Mouse (Mus musculus) urinary bladder, postnatal 25 days (tissue): ENCODE results near the gene Cdh23.

Source experiments
- DNase-seq: peaks from one replicate; pipeline ENCODE4 v3.0.0; 2022; ENCODE audit warnings: low spot score

Gene Cdh23

GRCm38 (mm10) chr10:60344111-60344510 is 352.2 kb downstream of the Cdh23 start:
- DNase-seq: no peak

- no peak for DNase-seq
Observed at GRCm38 (mm10) chr10:60341528-60341927, 354.8 kb downstream of the Cdh23 start.

- no peak for DNase-seq
Observed at GRCm38 (mm10) chr10:60335021-60335420, 361.3 kb downstream of the Cdh23 start.

GRCm38 (mm10) chr10:60334583-60334982 is 361.7 kb downstream of the Cdh23 start:
- no peak for DNase-seq

DNA sequence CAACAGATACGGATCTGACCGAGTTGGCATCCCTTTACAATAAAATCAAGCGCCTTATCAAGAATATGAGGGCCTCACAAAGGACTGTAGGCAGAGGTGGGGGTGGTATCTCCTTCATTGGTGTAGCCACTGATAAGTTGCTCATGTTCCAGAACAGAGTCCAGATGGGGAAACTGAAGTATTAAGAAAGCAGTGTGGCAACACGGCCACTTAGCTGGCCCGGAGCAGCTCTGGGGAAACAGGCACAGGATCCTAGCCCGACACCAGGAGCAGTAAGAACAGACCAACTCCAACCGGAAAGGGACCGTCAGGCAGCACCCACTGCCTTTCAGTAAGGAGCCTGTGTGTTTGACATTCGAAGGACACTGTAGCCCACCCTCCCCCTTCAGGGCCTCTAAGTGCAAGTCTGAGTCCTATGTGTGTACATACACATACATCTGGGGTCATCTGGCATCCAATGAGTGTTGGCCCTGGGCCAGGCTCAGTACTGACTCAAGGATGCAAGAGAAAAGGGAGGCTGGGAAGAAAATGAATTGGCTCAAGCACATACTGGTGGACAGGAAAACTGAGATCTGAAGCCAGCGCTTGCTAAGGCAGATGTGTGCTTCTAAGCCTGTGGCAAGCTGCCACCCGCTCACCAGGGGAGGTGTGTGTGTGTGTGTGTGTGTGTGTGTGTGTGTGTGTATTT is 367.2 kb downstream of the Cdh23 start:
- DNase-seq: no peak

- no peak for DNase-seq
Observed at GRCm38 (mm10) chr10:60316166-60316565, 380.1 kb downstream of the Cdh23 start.

GRCm38 (mm10) chr10:60313606-60314005 is 382.7 kb downstream of the Cdh23 start:
- DNase-seq: no peak

- DNase-seq: no peak
Observed at GRCm38 (mm10) chr10:60310629-60311028, 385.7 kb downstream of the Cdh23 start.

DNA sequence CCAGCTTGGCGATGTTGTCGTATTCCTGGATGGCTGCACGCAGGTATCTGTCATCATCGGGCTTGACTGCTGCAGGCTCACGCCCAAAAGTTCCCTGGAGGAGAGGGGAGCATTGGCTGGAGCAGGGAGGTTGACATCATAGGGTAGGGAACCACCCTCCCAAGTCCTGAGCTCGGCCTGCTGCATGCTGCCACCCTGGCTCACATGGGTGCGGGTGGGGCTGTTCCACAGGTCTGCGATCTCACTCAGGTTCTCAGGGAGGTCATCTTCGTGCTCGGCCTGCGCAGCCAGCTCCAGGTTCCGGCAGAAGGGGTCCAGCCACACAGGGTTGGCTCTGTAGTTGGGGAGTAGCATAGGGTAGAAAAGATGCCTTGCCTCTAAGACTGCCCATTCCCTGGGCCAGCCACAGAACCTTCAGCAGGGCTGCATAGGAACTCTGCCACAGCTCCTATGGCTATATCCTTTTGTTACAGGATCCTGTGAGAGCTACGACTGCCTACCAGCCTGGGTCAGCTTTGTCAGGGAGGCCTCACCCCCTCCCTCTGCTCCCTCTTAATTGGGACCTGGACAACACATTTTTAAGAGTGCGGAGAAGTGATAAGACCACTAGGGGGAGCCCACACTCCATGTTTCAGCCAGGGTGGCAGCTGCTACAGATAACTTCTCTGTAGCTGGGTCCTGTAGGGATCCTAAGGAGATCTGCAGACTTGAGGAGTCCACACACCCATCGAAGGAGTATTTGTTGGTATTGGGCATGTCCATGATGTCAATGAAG is 391.2 kb downstream of the Cdh23 start:
- peak; percentile 61 for DNase-seq

DNA sequence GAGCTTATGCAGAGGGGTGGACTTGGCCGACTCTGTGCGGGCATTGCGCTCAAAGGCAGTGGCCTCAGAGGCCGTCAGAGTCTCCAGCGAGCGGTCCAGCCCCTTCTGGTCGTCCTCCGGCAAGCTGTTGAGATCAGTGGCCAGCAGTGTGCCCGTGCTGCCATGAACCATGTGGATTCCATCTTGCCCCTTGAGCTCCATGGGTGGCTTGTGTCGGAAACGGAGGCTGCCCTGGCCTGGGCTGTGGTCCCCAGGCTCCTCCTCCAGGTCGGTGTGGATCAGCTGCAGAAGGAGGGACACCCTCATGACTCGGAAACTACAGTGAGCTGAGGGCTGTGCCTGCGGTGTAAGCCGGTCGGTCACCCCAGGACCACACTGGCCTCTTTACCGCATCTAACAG is 392.9 kb downstream of the Cdh23 start:
- DNase-seq: no peak

GRCm38 (mm10) chr10:60299636-60300035 is 396.7 kb downstream of the Cdh23 start:
- no peak for DNase-seq

DNA sequence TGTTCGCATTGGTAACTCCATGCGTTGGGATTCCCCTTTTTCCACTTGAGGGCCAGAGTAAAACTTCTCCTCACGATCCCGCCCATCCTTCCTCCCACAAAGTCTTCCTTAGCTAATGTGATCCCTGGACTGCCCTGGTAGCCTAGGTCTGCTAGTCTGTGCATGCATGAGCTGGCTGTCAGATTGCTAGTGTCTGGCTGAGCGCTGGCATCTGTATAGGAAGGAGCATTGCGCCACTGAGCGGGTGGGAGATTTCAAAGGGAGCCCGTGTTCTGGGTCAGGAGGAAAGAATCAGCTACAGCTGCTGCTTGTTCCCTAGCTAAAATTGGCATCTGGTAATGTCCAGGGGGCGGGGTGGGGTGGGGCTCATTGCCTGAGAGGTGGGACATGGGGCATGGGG is 400.3 kb downstream of the Cdh23 start:
- DNase-seq: no peak

DNA sequence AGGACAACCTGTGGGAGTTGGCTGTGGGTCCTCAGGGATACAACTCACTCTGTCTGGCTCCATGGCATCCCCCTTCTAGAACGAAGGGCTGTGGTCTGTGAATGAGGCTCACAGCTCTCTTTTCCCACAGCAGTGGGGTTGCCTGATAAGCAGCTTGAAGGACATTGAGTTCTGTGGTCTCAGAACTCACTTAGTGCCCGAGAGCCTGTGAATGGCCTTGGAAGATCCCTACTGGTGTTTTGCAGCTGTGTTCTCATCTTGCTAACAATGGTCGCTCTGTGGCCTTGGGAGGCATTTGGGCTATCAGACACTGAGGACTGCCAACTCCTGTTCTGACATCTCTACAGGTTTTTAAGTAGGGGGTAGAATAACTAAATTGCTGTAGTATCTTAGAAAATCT is 400.9 kb downstream of the Cdh23 start:
- DNase-seq: no peak

DNA sequence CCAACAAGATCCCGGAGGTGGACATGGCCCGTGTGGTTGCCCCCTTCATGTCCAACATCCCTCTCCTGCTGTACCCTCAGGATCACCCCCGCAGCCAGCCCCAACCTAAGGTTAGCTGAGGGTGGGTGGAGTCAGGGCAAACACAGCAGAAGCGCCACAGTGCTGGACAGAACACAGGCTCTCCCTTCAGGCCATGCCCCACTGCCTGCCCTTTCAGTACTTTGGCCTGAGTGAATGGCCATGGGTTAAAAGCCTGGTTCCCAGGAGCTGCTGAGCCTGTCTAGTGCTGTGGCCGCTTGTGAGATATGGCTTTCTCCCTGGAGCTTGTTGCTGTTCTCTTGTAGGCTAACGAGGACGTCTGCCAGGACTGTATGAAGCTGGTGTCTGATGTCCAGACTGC is 401.7 kb downstream of the Cdh23 start:
- DNase-seq: no peak

DNA sequence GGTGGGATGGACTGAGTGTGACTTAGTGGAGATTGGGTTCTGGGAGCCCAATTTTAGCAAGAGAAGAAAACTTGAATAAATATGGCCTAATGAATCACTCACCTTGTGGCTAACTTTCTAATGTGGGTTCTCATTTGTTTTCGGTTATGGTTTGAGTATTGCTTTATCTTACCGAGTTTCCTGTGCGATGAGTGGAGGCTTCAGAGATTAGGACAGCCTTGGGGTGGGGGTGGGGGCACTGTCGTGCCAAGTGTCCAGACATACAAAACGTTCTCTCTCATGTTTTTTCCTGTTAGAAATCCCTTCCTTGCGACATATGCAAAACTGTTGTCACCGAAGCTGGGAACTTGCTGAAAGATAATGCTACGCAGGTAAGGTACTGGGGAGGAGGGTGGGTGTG is 404.1 kb downstream of the Cdh23 start:
- no peak for DNase-seq

DNA sequence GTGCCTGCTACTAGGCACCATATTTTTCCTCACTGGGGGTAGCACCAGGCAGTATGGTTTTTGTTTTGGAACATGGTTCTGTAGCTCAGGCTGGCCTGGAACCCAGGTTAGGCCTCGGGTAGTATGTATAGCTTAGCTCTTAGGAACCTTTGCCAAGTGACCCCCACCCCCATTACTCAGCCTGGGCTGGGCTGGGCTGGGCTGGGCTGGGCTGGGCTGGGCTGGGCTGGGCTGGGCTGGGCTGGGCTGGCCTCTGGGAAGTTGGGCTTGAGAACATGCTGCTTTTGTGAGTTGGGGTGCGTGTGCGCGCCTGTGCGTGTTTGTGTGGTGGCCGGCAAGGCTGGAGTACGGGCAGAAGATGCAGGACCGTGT is 405.6 kb downstream of the Cdh23 start:
- no peak for DNase-seq

DNA sequence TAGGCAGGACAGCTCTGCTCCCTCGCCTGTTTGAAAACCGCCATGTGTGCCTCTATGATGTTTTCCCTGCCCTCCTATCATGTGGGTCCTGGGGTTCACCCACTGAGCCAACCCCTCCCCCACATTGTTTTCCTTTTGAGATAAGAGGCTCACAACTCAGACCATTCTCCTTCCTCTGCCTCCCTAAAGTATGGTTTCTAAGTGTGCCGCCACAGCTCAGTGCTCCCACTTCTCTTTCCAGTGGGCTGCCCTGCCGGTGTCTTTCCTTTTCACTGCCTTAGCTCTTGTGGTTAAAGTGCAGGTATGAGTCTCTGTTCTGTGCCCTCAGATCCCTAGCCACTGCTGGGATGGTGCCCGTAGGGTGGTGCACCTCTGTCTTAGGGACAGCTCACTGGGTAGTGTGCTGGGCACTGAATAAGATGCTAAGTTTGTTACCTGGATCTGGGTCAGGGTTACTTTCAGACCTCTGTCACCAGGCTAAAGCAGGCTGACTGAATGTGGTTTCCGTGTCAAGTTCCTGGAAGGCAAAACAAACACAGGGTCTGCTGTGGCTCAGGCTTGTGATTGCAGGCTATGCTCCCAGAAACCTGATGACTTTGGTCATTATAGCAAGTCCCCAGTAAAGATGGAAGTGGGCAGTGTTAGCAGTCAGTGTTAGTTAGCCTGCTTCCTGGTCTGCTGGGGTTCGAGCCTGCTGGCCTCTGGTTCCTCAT is 406.1 kb downstream of the Cdh23 start:
- DNase-seq: no peak

- DNase-seq: no peak
Observed at GRCm38 (mm10) chr10:60289216-60289615, 407.1 kb downstream of the Cdh23 start.

DNA sequence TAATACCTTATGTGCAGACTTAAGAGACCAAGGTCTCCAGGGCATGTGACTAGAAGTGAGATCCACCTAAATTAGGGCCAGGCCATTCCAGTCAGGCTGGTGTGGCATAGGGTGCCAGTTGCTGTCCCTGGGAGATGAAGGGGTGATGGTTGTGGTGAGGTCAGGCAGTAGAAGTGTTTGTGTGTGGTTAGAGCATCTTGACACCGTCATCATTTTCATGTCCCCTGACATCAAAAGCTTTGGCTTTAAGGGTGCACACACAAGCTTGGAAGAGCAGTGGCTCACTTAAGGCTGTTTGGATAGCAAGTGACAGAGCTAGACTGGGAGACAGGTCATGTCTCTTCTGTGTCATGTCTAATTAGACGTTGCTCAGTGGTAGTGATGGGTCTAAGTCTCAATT is 408.6 kb downstream of the Cdh23 start:
- no peak for DNase-seq

- DNase-seq: no peak
Observed at GRCm38 (mm10) chr10:60287161-60287560, 409.1 kb downstream of the Cdh23 start.

- no peak for DNase-seq
Observed at GRCm38 (mm10) chr10:60286546-60286945, 409.7 kb downstream of the Cdh23 start.

- peak; percentile 52 for DNase-seq
Observed at GRCm38 (mm10) chr10:60285676-60286372, 410.5 kb downstream of the Cdh23 start.

GRCm38 (mm10) chr10:60285183-60285582 is 411.1 kb downstream of the Cdh23 start:
- no peak for DNase-seq
